Mouse (Mus musculus): ENCODE data around the gene Abhd8.
"Not testable (repeated sequence)": the region's sequence is repeated elsewhere in the genome, so short reads cannot be mapped to it uniquely, and the experiment has no call there.

Abhd8 gene

DNA sequence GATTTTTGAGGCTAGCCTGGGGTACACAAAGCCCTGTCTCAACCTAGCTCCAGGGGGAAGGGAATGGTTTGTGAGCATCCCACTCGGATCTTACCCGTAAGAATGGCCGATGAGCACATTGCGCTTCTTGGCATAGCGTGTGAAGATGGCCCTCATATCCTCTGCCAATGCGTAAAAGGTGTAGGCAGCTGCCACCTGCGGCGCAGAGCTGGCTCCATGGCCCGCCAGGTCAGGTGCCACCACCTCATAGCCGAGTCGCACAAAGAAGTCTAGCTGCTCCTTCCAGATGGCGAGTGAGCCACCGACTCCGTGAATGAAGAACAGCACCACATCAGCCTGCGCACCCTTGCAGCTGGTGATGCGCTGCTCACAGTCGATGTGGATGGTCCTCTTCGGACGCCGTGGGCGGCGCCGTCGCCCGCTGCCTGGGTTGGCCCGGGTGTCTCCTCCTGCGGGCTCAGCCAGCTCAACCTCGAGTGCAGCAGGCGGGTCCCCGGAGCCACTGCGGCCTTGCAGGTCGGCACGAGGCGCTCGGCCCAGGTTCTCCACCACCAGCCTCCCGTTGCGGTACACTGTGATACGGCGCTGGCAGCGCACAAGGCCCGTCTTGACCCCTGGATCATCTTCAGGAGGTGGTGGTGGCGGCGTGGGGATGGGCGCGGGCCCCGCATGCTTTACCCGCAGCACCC, 2.2 kb downstream of the Abhd8 start:
- no peak for DNase-seq (ENCODE audit: low spot score)

DNA sequence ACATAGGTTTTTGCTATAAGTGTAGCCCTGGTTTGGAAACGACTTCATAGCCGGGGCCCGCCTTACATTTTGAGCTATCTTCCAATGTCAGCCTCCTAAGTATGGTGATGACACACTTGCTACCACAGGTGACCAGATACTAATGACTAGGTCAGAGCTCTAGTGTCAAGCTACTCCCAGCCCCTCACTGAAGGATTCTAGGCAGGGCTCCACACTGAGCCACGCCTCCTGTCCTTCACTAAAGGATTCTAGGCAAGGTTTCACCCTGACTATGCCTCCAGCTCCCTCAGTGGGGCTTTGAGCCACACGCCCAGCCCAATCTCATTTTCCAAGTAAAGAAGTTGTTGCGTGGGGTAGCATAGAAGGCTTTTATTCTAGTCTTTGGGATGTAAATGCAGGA, 2.7 kb downstream of the Abhd8 start:
- DNase-seq (ENCODE audit: low spot score), result no peak

DNA sequence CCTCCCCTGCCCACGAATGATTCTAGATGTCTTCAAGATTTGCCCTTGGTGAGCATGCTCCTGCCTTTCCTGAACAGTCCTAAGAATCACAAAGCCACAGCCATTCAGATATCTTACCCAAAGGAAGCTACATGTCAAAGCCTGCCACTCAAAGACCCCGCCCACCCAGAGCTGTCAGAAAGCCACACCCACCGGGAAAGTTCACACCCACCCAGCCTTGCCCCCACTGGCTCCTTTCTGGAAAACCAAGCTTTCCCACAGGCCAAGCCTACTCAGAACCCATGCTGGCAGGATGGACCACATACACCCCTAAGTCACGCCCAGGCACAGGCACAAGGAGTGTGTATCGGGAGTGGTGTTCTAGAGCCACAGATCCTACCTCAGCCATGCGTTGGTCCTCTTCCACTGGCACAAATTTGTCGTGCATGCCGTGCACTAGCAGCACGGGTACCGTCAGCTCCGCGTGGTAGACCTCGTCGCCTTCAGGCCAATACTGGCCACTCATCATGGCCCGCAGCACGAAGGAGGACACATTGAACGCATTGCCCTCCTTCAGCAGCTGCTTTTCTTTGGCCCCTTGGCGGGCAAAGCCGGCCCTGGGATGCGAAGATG, 5.7 kb downstream of the Abhd8 start:
- no peak for DNase-seq (ENCODE audit: low spot score)

DNA sequence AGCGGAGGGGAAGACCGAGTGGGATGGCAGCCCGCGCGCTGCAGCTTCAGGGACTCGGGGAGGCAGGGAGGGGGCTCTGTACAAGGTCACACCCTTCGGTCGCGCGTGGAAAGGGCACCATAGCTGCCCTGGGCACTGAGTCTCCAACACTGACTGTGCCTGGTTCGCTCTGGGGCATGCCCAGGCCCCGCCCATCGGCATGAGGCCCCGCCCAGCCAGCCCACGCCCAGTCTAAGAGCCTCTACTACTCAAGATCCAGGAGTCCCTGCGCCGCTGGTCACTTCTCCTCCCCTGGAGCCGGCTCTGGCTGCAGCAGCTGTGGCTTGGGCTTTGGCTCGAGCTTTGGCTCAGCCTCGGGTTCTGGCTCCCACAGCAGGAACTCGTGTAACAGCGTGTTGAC, 6.5 kb downstream of the Abhd8 start:
- DNase-seq (ENCODE audit: low spot score), result no peak

DNA sequence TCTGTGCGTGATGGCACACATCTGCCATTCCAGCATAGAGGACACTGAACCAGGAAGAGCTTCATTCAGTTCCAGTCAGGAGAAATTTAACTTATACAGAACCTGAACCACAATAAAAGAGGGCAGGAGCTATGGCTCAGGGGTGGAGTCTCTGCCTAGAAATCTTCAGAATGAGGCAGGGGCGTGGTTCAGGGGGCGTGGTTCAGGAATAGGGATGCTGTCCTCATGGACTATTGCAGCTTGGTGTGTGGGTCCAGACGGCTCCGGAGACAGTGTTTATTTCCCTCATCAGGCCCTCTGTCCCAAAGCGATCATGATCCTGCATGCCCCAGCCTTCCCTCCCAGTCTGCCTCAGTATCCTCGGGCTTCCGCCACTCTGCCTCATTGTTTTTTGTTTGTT, 8.8 kb downstream of the Abhd8 start:
- DNase-seq (ENCODE audit: low spot score), result no peak

DNA sequence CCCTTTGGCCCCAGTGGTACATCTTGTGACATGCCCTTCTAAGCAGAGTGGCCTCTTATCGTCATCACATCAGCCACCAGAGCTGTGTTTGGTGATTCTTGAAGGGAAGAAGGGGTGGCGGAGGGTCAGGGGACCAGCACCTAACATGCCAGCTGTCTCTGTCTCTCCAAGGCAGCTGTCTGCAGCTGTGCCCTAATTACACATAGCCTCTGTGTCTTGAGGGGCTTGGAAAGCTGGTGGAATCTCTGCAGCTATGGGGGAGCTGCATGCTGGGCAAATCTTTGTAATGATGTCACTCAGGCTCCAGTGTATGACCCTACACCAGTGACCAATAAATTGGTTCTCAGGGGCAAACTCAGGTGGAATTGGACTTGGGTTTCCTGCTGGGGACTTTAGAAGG, 10.8 kb downstream of the Abhd8 start:
- DNase-seq (ENCODE audit: low spot score), result no peak

DNA sequence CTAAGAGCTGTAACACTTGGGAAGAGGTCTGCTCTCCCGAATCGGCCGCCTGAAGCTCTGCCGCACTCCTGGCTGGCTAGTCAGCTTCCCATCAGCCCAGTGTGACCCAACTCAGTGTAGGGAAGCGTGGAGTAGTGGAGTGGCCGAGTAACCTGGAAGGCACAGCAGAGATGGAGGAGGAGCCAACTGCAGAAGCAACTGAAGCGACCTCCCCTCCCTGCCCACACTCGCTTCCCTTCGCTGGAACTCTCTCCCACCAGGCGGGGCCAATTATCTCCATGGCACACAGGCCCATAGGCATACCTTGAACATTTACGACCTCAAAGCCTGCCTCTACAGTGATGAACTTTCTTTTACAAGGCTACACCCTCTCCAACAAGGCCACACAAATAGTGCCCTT, 11.7 kb downstream of the Abhd8 start:
- no peak for DNase-seq (ENCODE audit: low spot score)

DNA sequence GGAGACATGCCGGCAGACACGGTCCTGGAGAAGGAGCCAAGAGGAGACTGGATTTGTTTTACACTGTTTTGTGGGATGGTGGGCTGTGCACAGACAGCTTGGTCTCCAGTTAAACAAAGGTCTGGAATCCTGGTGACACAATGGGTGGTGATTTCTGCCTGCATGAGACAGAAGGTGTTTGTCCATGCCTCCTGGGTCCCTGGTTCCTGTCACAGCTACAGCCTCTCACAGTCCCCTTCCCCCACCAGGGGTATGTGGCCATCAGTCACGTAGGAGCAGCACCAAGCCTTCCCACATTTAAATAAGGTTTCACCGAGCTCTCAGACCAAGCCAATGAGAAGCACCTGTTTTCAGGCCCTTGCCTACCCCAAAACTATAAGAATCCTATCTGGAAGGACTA, 12.1 kb downstream of the Abhd8 start:
- no peak for DNase-seq (ENCODE audit: low spot score)

DNA sequence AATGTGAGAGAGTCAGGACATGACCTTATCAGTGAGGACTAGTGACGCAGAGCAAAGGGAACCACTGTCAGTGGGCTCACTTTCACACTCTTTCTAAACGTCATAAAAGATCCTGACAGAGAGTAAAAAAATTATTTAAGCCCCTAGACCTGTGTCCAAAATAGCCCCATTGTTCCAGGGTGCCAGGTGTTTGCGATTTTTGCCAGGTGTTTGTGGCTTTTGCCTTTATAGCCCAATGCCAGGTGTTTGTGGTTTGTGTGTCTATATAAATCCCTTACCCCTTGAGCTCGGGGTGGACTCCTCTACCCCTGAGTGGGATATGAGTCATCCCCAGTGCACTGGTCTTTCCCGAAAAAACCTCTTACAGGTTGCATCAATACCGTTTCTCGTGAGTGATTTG, 18.4 kb downstream of the Abhd8 start:
- DNase-seq (ENCODE audit: low spot score), result no peak

DNA sequence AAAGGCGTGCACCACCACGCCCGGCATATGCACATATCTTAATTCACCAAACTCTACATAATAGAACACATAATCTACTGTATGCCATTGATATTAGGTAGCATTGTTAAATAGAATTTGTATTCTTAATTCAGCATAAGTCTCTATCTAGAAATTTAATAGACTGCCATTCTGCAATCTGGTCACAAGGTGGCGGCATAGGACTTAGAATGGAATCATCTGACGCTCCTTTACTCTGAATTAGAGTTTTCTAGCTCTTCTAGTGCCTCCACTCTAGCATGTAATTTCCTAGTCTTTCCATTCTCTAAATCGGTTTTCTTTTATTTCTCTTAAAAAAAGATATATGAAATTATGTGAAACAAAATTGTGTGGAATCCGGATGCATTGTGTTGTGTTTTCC, 22.1 kb downstream of the Abhd8 start:
- DNase-seq (ENCODE audit: low spot score), result peak; percentile 76

DNA sequence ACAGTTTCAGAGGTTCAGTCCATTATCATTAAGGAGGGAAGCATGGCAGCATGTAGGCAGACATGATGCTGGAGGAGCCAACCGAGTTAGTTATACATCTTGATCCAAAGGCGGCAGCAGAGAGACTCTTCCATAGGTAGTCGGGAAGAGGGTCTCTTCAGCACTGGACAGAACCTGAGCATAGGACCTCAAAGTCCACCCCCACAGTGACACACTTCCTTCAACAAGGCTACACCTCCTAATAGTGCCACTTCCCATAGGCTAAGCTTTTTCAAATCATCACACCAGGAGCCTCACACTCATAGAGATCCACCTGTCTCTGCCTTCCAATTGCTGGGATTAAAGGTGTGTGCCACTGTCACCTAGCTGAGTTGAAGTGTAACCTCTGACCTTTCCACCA, 26.4 kb downstream of the Abhd8 start:
- no peak for DNase-seq (ENCODE audit: low spot score)

DNA sequence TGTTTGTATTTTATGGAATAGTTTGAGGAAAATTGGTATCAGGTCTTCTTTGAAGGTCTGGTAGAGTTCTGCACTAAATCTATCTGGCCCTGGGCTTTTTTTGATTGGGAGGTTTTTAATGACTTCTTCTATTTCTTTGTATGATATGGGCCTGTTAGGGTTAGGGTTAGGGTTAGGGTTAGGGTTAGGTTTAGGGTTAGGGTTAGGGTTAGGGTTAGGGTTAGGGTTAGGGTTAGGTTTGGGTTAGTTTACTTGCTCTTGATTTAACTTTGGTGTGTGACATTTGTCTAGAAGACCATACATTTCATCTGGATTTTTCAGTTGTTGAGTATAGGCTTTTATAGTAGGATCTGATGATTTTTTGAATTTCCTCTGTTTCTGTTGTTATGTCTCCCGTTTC, 30.5 kb downstream of the Abhd8 start:
- not testable (repeated sequence) for DNase-seq (ENCODE audit: low spot score)

DNA sequence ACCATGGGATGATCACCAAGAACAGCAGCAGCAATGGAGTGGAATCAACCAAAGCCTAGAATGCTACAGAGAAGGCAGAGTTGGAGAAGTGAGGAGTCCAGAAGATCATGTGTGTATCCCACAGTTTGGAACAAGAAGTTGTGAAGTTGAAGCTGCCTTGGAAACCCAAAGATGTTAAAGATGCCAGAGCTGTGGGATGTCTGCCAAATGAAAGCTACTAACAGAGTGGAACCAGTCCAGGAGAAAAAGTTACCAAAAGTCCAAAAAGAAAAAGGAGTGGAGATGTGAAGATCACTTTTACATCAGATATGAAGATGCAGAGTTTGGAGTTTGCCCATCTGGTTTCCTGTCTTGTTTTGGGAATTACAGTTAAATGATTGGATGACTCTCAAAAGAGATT, 41.3 kb downstream of the Abhd8 start:
- no peak for DNase-seq (ENCODE audit: low spot score)

DNA sequence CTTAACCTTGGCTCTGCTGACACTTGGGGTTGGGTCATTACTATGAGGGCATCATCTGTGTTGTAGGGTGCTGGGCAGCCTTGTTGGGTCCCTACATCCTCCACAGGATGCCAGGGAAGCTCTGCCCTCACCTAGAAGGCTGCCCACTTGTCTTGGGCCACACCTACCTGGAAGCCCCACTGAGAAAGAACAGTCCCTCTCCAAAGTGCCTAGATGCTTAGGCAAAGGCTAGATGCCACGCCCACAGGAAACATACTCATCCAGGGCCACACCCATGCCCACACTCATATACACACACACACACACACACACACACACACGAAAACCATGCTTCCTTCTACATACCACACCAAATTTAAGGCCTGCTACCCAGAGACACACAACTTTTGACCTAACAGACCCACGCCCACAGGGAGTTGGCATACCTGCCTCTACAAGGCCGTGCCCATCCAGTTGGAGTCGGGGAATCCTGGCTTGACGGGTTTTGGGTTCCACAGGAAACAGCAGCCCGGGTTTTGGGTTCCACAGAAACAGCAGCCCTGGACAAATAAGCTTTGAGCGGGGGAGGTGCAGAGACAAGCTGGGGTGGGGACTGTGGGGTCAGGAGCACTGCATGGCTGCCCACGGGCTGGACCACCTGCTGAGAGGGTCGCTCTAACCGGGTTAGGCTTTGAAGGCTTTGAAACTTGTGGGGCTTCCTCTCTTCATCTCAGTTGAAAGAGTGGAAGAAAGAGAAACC, 51.8 kb downstream of the Abhd8 start:
- DNase-seq (ENCODE audit: low spot score), result no peak

DNA sequence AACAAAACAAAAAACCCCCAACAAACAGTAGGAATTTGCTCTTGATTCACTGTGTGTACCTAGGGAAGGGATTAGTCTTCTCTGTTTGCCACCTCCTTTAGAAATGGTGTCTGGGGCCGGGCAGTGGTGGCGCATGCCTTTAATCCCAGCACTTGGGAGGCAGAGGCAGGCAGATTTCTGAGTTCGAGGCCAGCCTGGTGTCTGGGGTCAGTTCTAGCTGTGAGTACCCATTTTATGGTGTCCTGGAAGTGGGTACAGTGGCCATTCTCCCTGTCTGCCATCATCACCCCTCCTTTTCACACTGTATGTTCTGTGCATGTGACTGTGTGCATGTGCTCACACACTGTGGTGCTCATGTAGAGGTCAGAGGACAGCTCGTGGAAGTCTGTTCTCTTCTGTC, 55.2 kb downstream of the Abhd8 start:
- no peak for DNase-seq (ENCODE audit: low spot score)

DNA sequence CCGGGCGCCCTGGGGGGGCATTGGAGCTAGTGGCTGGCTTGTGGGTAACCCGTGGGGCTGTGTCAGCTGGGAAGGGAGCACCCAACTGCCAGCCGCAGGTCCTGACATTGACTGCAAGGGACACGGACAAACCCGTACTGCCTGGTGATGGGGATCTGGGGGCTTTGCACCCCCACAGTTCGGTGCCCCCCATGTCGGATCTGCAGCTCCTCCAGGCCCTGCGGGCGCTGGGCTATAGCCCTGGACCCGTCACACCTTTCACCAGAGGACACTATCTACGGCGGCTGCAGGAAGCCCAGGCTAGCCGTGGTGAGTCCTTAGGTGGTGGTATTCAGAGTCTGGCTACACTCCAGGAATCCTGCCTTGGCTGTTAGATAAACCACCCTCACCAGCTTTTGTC, 56.0 kb downstream of the Abhd8 start:
- no peak for DNase-seq (ENCODE audit: low spot score)

All from embryo, embryonic 10 days (tissue).